Mouse (Mus musculus) kidney, embryonic 16.5 days (tissue): ENCODE results near the gene Cox5a. TPM values are rescaled to one million over a fixed set of nuclear protein-coding genes. Genes with fewer than 3 reads are reported as not detected.

Source experiments
- ATAC-seq: fragments of 200-750 bp; cut with Nextera tagmentation; 2 replicates; pipeline ENCODE4 v1.8.0; 2017; ENCODE audit warnings: moderate TSS enrichment; ENCODE audit not compliant: low FRiP score, low TSS enrichment
- H3K27ac ChIP-seq: fragments of 300-500 bp; sonication (generic); 2 replicates; pipeline ENCODE4 v1.5.1; 2014; ENCODE audit warnings: low read length
- H3K27me3 ChIP-seq: fragments of 300-500 bp; sonication (generic); 2 replicates; pipeline ENCODE4 v1.6.1; 2014; ENCODE audit warnings: low read length, control low read depth, mixed read lengths; ENCODE audit not compliant: insufficient read depth
- H3K36me3 ChIP-seq: fragments of 300-500 bp; sonication (generic); 2 replicates; pipeline ENCODE4 v1.6.1; 2014; ENCODE audit warnings: low read length, control low read depth, mixed read lengths; ENCODE audit not compliant: insufficient read depth
- H3K4me1 ChIP-seq: fragments of 300-500 bp; sonication (generic); 2 replicates; pipeline ENCODE4 v1.6.1; 2014; ENCODE audit warnings: low read length, control low read depth, mixed read lengths; ENCODE audit not compliant: insufficient read depth
- H3K4me2 ChIP-seq: fragments of 300-500 bp; sonication (generic); replicated peaks from 2 replicates; pipeline ENCODE4 v1.6.1; 2014; ENCODE audit warnings: low read depth, low read length
- H3K4me3 ChIP-seq: fragments of 300-500 bp; sonication (generic); 2 replicates; pipeline ENCODE4 v1.5.1; 2014; ENCODE audit warnings: mild to moderate bottlenecking, low read length
- H3K9ac ChIP-seq: fragments of 300-500 bp; sonication (generic); replicated peaks from 2 replicates; pipeline ENCODE4 v1.6.1; 2014; ENCODE audit warnings: low read length
- H3K9me3 ChIP-seq: fragments of 300-500 bp; sonication (generic); 2 replicates; pipeline ENCODE4 v1.6.1; 2016; ENCODE audit warnings: low read length, control low read depth
- WGBS: fragments of 180-500 bp; shearing (Covaris S2); extraction: QIAGEN DNeasy Blood & Tissue Kit; methylation state at CpG from one replicate; pipeline ENCODE4 v1.1.7; 2014; 5-methylcytosine and 5-hydroxymethylcytosine counted together
- polyA plus RNA-seq: library from polyadenylated mRNA; unstranded; fragments of >200 nt; fragmentation: Nextera tagmentation; extraction: Ambion mirVana; gene quantifications from 2 replicates; pipeline ENCODE4 v1.2.1, GENCODE M21; 2015

Cox5a gene
- polyA plus RNA-seq, 1 experiment from 2014 or later: 670 TPM

GRCm38 (mm10) chr9:57566846-57567245 is 45.8 kb downstream of the Cox5a start:
- H3K27me3 ChIP-seq: no peaks in the 10 kb centered on the region
- 46% methylated on average over 8 of the region's 8 CpGs for WGBS
- 0 out of 2 replicates have a peak overlapping the region, but pooled peaks have one; percentile 1 for H3K9ac ChIP-seq
- H3K9me3 ChIP-seq: no peaks in the 10 kb centered on the region
- H3K27ac ChIP-seq: peak overlapping the region; percentile 77
- peaks cover 21% of the 10 kb centered on the region for H3K36me3 ChIP-seq
- H3K4me2 ChIP-seq: no peak overlapping the region
- peaks cover 41% of the 10 kb centered on the region for H3K4me1 ChIP-seq
- peak; percentile 73 for ATAC-seq
- no peak overlapping the region for H3K4me3 ChIP-seq

- Histone ChIP-seq H3K4me1 (peaks cover 26% of the 10 kb centered on the region), H3K9ac (no peak overlapping the region), H3K27ac (no peak overlapping the region), H3K36me3 (peaks cover 24% of the 10 kb centered on the region), H3K4me2 (no peak overlapping the region), H3K9me3 (no peaks in the 10 kb centered on the region), H3K4me3 (no peak overlapping the region), H3K27me3 (no peaks in the 10 kb centered on the region)
- no peak for ATAC-seq
- 94% methylated on average over 6 of the region's 6 CpGs for WGBS
These were observed 47.4 kb downstream of the Cox5a start for GRCm38 (mm10) chr9:57568500-57568899.

DNA sequence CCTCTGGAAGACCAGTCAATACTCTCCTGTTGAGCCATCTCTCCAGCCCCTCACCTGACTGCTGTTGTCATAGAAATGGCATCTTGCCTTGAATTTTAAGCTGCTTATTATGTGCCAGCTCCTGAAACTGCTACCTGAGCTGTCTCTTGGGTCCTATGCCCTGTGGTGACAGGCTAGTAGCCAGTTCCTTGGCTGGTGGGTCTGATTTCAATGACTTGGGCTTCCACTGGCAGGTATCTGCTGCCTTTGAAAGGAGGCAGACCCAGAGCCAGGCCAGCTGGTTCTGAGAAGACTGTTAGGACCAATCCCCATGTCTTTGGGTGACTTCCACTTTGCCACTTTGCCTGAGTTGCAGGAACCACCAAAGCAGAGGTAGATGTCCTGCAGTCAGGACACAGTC is 53.3 kb downstream of the Cox5a start:
- no peak overlapping the region for H3K4me3 ChIP-seq
- H3K4me2 ChIP-seq: no peak overlapping the region
- H3K27ac ChIP-seq: no peak overlapping the region
- no peak overlapping the region for H3K9ac ChIP-seq
- no peaks in the 10 kb centered on the region for H3K27me3 ChIP-seq
- H3K9me3 ChIP-seq: no peaks in the 10 kb centered on the region
- peaks cover 30% of the 10 kb centered on the region; the same call in 1 of the 2 replicates for H3K36me3 ChIP-seq
- no peak for ATAC-seq
- H3K4me1 ChIP-seq: no peaks in the 10 kb centered on the region

GRCm38 (mm10) chr9:57575577-57575976 is 54.5 kb downstream of the Cox5a start:
- Histone ChIP-seq H3K27ac (no peak overlapping the region), H3K9me3 (no peaks in the 10 kb centered on the region), H3K36me3 (peaks cover 29% of the 10 kb centered on the region; the same call in 1 of the 2 replicates), H3K4me2 (no peak overlapping the region), H3K9ac (no peak overlapping the region), H3K4me1 (no peaks in the 10 kb centered on the region), H3K4me3 (no peak overlapping the region), H3K27me3 (no peaks in the 10 kb centered on the region)
- WGBS: 81% methylated on average over 3 of the region's 3 CpGs
- no peak for ATAC-seq

DNA sequence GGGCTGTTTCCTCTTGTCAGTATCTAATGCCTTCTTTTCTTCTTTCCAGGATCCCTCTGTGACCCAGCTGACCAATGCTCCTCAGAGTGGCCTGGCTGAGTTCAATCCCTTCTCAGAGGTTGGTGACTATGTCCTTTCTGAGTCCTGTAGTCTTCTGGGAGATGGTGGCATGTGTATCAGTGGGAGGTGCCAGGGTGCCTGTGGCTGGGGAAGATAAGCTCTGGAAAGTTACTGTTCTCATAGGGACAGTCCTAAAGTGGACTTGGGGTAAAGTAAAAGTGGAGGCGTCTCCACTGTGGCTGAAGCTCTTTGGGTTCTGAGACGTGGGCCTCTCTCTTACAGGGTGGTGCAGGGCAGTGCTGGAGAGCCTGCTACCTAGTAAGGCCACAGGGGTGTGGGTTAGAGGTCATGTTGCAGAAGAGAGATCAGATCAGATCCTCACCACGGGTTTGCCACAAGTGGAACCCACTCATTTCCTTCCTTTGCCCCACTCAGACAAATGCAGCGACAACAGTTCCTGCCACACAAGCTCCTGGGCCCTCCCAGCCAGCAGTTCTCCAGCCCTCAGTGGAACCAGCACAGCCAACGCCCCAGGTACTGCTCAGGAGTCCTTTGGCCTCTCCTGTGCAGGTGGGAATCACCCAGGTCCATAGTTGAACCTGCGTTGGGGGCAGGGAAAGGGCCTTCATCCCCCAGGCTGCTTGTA is 56.2 kb downstream of the Cox5a start:
- ATAC-seq: no peak
- WGBS: 86% methylated on average over 6 of the region's 6 CpGs
- no peak overlapping the region for H3K27ac ChIP-seq
- no peaks in the 10 kb centered on the region for H3K27me3 ChIP-seq
- H3K4me3 ChIP-seq: no peak overlapping the region
- no peaks in the 10 kb centered on the region for H3K4me1 ChIP-seq
- peaks cover 46% of the 10 kb centered on the region for H3K36me3 ChIP-seq
- no peak overlapping the region for H3K4me2 ChIP-seq
- H3K9me3 ChIP-seq: no peaks in the 10 kb centered on the region
- no peak overlapping the region for H3K9ac ChIP-seq

Other genes with a start within 250 kb of the Cox5a start
- 29.7 and 30.5 TPM in 2 replicates for gene Ppcdc, start 81.2 kb upstream of the Cox5a start, polyA plus RNA-seq
- 17.7 and 20.2 TPM in 2 replicates for gene Scamp5, start 53.2 kb upstream of the Cox5a start, polyA plus RNA-seq
- 5.5 and 6.4 TPM in 2 replicates for gene Rpp25, start 17.2 kb upstream of the Cox5a start, polyA plus RNA-seq
- gene Fam219b, start 16.3 kb downstream of the Cox5a start, polyA plus RNA-seq: 19.0 and 19.8 TPM in 2 replicates
- 54.6 and 57.2 TPM in 2 replicates for gene Mpi, start 31.5 kb downstream of the Cox5a start, polyA plus RNA-seq
- 93.4 and 101 TPM in 2 replicates for gene Scamp2, start 39.7 kb downstream of the Cox5a start, polyA plus RNA-seq
- 18.3 and 22.7 TPM in 2 replicates for gene Ulk3, start 68.2 kb downstream of the Cox5a start, polyA plus RNA-seq
- gene Cplx3, start 85.0 kb downstream of the Cox5a start, polyA plus RNA-seq: not detected in 2 replicates
- not detected in 2 replicates for gene Lman1l, start 99.5 kb downstream of the Cox5a start, polyA plus RNA-seq
- gene Csk, start 132.4 kb downstream of the Cox5a start, polyA plus RNA-seq: 27.2 and 31.6 TPM in 2 replicates
- not detected in 2 replicates for gene Cyp1a2, start 162.4 kb downstream of the Cox5a start, polyA plus RNA-seq
- gene Cyp1a1, start 166.7 kb downstream of the Cox5a start, polyA plus RNA-seq: 0.23 and 0.25 TPM in 2 replicates
- 39.2 and 41.2 TPM in 2 replicates for gene Edc3, start 187.3 kb downstream of the Cox5a start, polyA plus RNA-seq
- gene Clk3, start 244.6 kb downstream of the Cox5a start, polyA plus RNA-seq: 82.0 and 90.0 TPM in 2 replicates